Mouse (Mus musculus): ENCODE measurements around the gene Hmga2. TPM values are rescaled to one million over a fixed set of nuclear protein-coding genes. Genes with fewer than 3 reads are reported as not detected.
"Not testable (repeated sequence)": the region's sequence is repeated elsewhere in the genome, so short reads cannot be mapped to it uniquely, and the experiment has no call there.

The Hmga2 gene
- polyA plus RNA-seq, 1 experiment = 40.7 TPM

- H3K36me3 ChIP-seq (ENCODE audit: control insufficient read depth, insufficient read depth, low read length, poor library complexity, severe bottlenecking) = no peaks in the 10 kb centered on the region
These were observed 131.5 kb downstream of the Hmga2 start for GRCm38 (mm10) chr10:120344558-120345318.

GRCm38 (mm10) chr10:120339906-120340305 lies 136.4 kb downstream of the Hmga2 start:
- not testable (repeated sequence) for H3K4me1 ChIP-seq (ENCODE audit: control insufficient read depth, insufficient read depth, low read length); H3K4me3 ChIP-seq (ENCODE audit: low read depth, low read length); H3K27ac ChIP-seq (ENCODE audit: insufficient read depth, low read length); H3K27me3 ChIP-seq (ENCODE audit: control insufficient read depth, insufficient read depth, low read length, poor library complexity, severe bottlenecking); H3K36me3 ChIP-seq (ENCODE audit: control insufficient read depth, insufficient read depth, low read length, poor library complexity, severe bottlenecking); H3K9ac ChIP-seq (ENCODE audit: low read depth, poor library complexity, severe bottlenecking); H3K9me3 ChIP-seq (replicated peaks; ENCODE audit: control insufficient read depth, insufficient read depth, low read length, poor library complexity, severe bottlenecking)

More at GRCm38 (mm10) chr10:120344558-120345318, 131.5 kb downstream of the Hmga2 start:
- Histone ChIP-seq H3K27ac (ENCODE audit: insufficient read depth, low read length) (no peak overlapping the region), H3K4me3 (ENCODE audit: low read depth, low read length) (no peak overlapping the region), H3K27me3 (ENCODE audit: control insufficient read depth, insufficient read depth, low read length, poor library complexity, severe bottlenecking) (no peaks in the 10 kb centered on the region; the same call in 1 of the 2 replicates), H3K4me1 (ENCODE audit: control insufficient read depth, insufficient read depth, low read length) (no peaks in the 10 kb centered on the region), H3K9me3 (replicated peaks; ENCODE audit: control insufficient read depth, insufficient read depth, low read length, poor library complexity, severe bottlenecking) (no peaks in the 10 kb centered on the region), H3K9ac (ENCODE audit: low read depth, poor library complexity, severe bottlenecking) (no peak overlapping the region)
- TF ChIP-seq POLR2A (IDR thresholded peaks at IDR 0.05; ENCODE audit: insufficient read depth, low read length) (no peak), EP300 (IDR thresholded peaks at IDR 0.05; ENCODE audit: insufficient read depth, low read depth, low read length) (no peak), CTCF (IDR thresholded peaks at IDR 0.05; ENCODE audit: low read depth, low read length) (no peak)

GRCm38 (mm10) chr10:120339324-120339723 lies 136.9 kb downstream of the Hmga2 start:
- Histone ChIP-seq H3K4me1 (ENCODE audit: control insufficient read depth, insufficient read depth, low read length) (no peaks in the 10 kb centered on the region), H3K4me3 (ENCODE audit: low read depth, low read length) (no peak overlapping the region), H3K9ac (ENCODE audit: low read depth, poor library complexity, severe bottlenecking) (no peak overlapping the region), H3K27ac (ENCODE audit: insufficient read depth, low read length) (peak overlapping the region; percentile 63; the same call in 1 of the 2 replicates), H3K27me3 (ENCODE audit: control insufficient read depth, insufficient read depth, low read length, poor library complexity, severe bottlenecking) (no peaks in the 10 kb centered on the region), H3K36me3 (ENCODE audit: control insufficient read depth, insufficient read depth, low read length, poor library complexity, severe bottlenecking) (no peaks in the 10 kb centered on the region), H3K9me3 (replicated peaks; ENCODE audit: control insufficient read depth, insufficient read depth, low read length, poor library complexity, severe bottlenecking) (no peaks in the 10 kb centered on the region)
- 0 out of 2 replicates have a peak, but pooled peaks have one; percentile 47 for TF ChIP-seq EP300 (IDR thresholded peaks at IDR 0.05; ENCODE audit: insufficient read depth, low read depth, low read length)
- no peak for TF ChIP-seq CTCF (IDR thresholded peaks at IDR 0.05; ENCODE audit: low read depth, low read length)
- TF ChIP-seq POLR2A (IDR thresholded peaks at IDR 0.05; ENCODE audit: insufficient read depth, low read length) = no peak

- Histone ChIP-seq H3K4me3 (ENCODE audit: low read depth, low read length) (no peak overlapping the region), H3K36me3 (ENCODE audit: control insufficient read depth, insufficient read depth, low read length, poor library complexity, severe bottlenecking) (no peaks in the 10 kb centered on the region), H3K9ac (ENCODE audit: low read depth, poor library complexity, severe bottlenecking) (no peak overlapping the region), H3K4me1 (ENCODE audit: control insufficient read depth, insufficient read depth, low read length) (no peaks in the 10 kb centered on the region), H3K27me3 (ENCODE audit: control insufficient read depth, insufficient read depth, low read length, poor library complexity, severe bottlenecking) (no peaks in the 10 kb centered on the region), H3K27ac (ENCODE audit: insufficient read depth, low read length) (peak overlapping the region; percentile 37), H3K9me3 (replicated peaks; ENCODE audit: control insufficient read depth, insufficient read depth, low read length, poor library complexity, severe bottlenecking) (no peaks in the 10 kb centered on the region)
- no peak for TF ChIP-seq POLR2A (IDR thresholded peaks at IDR 0.05; ENCODE audit: insufficient read depth, low read length)
- TF ChIP-seq CTCF (IDR thresholded peaks at IDR 0.05; ENCODE audit: low read depth, low read length) = no peak
- no peak for TF ChIP-seq EP300 (IDR thresholded peaks at IDR 0.05; ENCODE audit: insufficient read depth, low read depth, low read length)
These were observed 137.4 kb downstream of the Hmga2 start for GRCm38 (mm10) chr10:120338841-120339240.

- not testable (repeated sequence) for H3K4me3 ChIP-seq (ENCODE audit: low read depth, low read length); H3K9ac ChIP-seq (ENCODE audit: low read depth, poor library complexity, severe bottlenecking); H3K9me3 ChIP-seq (replicated peaks; ENCODE audit: control insufficient read depth, insufficient read depth, low read length, poor library complexity, severe bottlenecking); H3K4me1 ChIP-seq (ENCODE audit: control insufficient read depth, insufficient read depth, low read length); H3K27me3 ChIP-seq (ENCODE audit: control insufficient read depth, insufficient read depth, low read length, poor library complexity, severe bottlenecking); H3K36me3 ChIP-seq (ENCODE audit: control insufficient read depth, insufficient read depth, low read length, poor library complexity, severe bottlenecking)
- H3K27ac ChIP-seq (ENCODE audit: insufficient read depth, low read length) = peak overlapping the region; percentile 37
These were observed 137.8 kb downstream of the Hmga2 start for GRCm38 (mm10) chr10:120338431-120338830.

GRCm38 (mm10) chr10:120327946-120328345 lies 148.3 kb downstream of the Hmga2 start:
- Histone ChIP-seq H3K4me1 (ENCODE audit: control insufficient read depth, insufficient read depth, low read length) (no peaks in the 10 kb centered on the region), H3K9me3 (replicated peaks; ENCODE audit: control insufficient read depth, insufficient read depth, low read length, poor library complexity, severe bottlenecking) (no peaks in the 10 kb centered on the region), H3K36me3 (ENCODE audit: control insufficient read depth, insufficient read depth, low read length, poor library complexity, severe bottlenecking) (no peaks in the 10 kb centered on the region), H3K9ac (ENCODE audit: low read depth, poor library complexity, severe bottlenecking) (no peak overlapping the region), H3K4me3 (ENCODE audit: low read depth, low read length) (no peak overlapping the region), H3K27ac (ENCODE audit: insufficient read depth, low read length) (no peak overlapping the region), H3K27me3 (ENCODE audit: control insufficient read depth, insufficient read depth, low read length, poor library complexity, severe bottlenecking) (no peaks in the 10 kb centered on the region; the same call in 1 of the 2 replicates)
- TF ChIP-seq EP300 (IDR thresholded peaks at IDR 0.05; ENCODE audit: insufficient read depth, low read depth, low read length) = no peak

Measured in ES-Bruce4 (cell line).